Mouse (Mus musculus): ENCODE results near the gene Srl.

The Srl gene

DNA sequence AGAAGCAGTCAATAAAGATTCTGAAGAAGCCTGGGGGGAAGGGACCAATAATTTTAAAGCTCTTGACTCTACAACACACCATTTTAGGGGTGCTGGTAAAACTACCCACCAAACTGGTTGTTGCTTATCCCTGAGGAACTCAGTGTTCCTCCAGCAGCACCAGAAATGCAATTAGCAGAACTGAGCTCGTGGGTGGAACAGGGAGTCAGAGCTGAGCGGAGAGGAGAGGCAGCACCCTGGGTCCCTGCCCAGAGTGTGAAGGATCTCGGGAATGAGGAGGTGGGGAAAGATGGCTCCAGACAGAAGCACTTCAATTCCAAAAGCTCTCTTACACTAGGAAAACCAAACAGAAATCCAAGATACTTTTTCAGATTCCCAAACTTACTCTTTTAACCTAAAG is 68.9 kb downstream of the Srl start:
- DNase-seq, result no peak

DNA sequence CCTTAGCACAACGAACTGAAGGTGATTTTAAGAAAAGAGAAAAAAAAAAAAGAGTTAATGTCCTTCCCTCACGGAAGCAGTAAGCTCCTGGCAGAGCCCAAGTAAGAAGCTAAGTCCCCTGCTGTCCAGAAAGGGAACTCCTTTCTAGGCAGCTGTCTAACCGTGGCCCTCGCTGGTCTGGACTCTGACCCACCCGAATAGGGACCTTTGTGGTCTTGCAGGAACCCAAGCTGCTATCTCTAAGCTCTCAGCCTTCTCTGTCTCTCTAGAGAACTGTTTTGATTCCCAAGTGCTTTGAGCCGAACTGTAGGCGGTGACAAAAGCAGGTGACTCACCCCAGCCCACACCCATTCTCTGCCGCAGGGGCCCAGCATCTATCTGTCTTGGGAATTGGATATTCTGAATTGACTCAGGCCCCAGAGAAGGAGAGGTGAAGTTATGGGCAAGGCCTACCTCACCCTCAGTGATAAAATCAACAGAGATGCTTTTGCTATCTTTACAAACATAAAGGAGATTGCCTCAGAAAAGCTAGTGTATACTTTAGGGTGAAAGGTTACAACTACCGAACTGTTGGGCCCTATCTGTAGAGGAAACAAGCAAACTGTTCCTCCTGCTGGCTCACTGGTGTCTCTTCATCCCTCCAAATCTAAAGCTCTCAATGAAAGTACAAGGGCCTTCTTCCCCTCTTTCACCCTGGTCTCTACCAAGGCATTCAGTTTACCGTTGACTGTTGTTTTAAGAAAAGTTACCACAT is 71.8 kb downstream of the Srl start:
- DNase-seq, result no peak

DNA sequence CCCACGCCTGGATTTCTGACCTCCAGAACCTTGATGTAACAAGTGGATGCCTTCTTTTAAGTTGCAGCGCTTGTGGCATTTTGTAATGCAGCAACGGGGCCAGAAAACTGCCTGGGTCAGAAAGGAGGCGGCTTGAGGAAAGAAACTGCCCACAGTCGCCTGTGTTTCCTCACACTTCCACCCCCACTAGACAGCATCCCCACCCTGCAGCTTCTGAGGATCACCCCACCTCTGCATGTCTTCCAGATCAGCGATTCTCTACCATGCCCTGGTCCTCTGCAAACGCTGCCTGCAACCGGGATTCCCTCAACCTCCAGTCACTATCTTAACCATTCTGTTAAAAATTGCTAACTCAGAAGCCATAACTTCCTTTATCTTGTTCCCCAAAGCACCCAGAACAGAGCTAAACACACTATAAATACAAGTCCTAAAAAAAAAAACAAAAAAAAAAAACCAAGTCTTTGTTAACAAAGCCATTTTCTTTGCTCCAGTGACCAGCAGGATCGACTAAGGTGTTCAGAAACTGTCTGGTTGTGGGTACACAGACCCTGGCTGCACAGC is 77.0 kb downstream of the Srl start:
- no peak for DNase-seq

DNA sequence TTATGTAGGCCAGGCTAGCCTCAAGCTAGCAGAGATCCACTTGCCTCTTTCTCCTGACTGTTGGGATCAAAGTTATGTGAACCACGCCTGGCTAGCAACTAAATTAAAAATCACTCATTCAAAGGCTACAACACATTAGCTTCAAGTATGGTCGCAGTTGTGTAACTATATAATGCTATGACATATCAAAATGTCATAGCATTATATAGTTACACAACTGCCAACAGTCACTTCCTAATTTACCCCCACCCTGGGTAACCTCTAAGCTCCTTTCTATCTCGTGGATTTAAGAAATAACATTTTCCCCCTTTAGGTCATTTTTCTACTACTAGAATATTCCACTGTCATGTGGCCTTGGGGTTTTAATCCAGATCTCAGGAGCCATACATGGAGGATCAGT is 83.7 kb downstream of the Srl start:
- no peak for DNase-seq

DNA sequence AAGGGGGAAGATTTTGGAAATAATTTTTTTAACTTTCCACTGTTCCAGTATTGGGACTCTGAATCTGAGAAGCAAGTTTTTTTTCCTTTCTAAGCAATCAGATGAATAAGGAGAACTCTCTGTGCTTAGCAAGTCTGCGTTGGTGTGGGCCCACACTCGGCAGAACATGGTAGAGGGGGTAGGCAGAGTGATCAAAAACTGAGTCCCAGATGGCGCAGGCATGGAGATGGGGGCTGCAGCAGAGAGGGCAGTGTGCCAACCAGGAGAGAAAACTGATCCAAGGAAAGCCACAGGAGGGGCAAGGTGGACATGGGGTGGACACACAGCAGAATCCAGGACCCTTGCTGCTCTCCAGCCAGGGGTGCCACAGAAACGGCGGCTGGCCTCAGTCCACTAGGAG is 85.2 kb downstream of the Srl start:
- no peak for DNase-seq

DNA sequence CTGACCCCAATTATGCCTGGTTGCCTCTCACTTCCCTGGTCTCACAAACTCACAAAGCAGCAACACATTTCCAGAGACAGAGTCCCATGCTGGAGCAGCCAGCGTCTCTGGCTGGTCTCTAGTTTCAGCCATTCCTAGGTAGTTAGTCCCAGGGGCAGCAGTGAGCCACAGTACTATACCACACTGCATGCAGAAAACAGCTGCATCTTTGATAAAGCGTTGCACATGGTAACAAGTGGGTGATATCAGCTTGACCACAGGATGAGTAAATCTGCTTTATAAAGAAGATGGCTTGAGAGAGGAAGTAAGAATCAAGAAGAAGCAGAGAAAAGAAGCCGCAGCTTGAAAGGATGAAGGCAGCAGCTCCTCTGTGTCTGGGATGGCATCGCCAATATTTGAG is 85.9 kb downstream of the Srl start:
- no peak for DNase-seq

DNA sequence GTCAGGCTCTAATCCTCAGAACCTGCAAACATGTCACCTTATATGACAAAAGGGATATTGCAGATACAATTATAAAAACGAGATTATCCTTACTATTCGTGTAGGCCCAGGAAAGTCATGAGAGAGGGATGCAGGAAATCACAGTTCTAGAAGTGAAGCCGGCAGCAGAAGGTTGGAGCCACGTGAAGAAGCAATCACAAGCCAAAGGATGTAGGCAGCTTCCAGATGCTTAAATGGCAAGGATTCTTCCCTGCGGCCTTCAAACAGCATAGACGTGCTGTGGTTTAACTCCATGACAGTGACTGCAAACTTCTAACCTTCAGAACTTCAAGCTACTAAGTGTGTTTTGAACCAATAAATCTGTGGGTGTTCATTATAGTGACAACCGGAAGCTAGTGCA is 87.1 kb downstream of the Srl start:
- DNase-seq, result no peak

DNA sequence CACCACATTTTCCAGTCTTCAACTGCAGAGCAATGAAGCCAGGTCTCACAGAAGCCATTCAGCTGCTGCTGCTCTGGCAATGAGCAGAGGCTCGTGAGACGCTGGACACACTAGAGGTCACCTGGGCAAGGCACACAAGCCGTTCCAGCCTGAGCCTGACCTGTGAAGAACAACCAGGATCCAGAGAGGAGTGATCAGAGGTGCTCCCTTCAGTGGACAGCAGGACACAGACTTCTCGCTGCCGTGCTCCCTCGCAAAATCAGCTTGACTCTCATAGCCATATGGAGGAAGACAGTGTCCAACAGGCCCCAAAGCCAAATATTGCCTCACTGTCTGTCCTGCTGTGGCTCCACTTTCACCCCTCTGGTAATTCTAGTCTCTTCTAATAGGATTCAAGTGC is 92.2 kb downstream of the Srl start:
- DNase-seq, result no peak

DNA sequence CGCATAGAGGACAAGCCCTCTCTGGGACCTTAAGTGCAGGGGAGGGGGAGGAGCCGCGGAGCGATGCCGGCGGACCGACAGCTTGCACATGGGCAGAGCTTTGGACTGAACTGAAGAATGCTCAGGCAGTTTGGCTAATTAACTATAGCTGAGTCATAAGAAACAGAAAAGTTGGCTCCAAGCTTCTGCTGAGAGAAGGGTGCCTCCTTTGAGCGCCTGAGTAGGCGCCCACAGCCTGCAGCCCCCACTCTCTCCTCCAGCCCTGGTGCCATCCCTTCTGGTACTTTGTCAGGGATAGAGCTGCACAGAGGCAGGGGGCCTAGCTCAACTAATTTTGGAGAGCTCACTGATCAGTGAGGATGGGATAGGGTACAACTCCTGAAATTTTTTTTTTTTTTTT is 93.4 kb downstream of the Srl start:
- DNase-seq, result no peak

DNA sequence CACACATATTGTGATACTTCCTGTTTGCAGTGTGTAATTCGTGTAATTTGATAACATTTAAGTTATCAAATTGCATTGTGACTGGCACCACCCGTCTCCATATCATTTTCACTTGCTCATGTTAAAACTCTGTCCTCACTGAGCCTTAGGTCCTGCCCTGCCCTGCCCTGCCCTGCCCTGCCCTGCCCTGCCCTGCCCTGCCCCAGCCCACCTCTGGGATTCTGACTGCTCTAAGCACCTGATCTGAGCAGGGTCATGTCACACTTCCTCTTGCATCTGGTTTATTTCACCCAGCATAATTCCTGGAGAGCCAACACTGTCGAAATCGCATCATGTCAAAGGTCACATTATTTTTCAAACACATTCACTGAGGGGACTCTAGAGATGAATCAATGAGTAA is 95.2 kb downstream of the Srl start:
- no peak for DNase-seq

DNA sequence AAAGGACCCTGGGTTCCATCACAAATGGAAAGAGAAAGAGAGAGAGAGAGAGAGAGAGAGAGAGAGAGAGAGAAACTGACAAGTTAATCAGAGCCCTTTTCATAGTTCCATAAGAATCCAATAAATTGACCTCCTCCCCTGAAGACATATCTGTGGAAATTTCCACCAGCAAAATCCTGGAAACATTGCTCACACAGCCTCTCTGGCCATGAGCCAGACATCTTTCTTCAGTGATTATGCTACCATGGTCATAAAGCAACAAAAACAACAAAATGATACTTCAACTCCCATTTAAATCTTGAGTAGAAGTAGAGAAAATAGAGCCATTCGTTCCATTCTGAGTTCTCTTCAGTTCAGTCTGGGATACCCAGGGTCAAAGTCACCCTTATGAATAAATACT is 97.2 kb downstream of the Srl start:
- DNase-seq, result no peak

DNA sequence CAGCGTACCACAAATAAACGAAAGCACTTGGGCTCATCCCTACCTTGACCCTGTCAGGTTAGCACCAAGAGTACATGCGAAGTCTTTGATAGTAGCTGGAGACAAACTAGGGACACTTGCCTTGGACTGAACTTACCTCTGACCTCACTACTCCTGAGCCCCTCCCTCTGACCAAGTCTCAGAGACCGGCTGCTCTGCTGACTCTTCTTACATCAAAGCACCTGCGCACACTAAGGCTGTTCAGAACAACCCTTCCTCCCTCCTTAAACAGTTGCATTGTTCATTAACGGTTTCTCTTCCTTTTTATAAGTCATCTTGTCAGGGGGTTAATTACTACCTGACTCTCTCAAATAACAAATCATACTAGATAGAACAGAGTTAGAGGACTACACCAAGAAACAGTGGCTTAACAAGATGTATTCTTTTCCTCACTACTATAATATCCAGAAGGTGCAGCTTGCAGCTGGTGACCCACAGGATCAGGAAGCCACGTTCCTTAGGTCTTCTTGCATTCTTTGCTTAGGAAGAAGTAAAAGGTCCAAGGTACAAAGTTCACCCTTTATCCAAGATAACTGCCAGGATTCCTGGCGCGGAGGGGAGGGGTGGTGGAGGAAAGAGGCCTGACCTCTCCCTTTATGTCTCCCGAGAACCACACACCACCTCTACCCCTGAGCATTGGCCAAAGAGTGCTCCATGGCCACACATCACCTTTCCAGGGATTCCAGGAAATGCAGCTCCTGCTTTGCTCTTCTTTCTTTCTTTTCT is 102.1 kb downstream of the Srl start:
- no peak for DNase-seq

DNA sequence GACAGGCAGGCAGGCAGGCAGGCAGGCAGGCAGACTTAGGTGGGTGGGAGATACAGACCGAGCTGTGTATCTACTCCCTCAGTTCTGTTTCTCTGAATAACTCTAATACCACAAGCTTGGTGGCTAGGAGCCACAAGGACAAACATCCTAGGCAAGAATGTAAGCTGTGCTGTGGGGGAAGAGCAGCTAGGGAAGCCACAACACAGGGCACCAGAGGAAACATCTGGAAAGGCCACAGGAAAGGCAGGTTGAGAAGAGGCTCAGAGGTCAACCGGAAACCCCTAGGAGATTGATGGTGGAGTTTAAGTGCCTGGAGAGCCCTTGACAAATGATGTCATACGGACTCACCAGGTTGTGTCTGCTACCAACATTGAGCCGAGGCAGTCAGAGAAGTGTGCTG is 104.9 kb downstream of the Srl start:
- no peak for DNase-seq

DNA sequence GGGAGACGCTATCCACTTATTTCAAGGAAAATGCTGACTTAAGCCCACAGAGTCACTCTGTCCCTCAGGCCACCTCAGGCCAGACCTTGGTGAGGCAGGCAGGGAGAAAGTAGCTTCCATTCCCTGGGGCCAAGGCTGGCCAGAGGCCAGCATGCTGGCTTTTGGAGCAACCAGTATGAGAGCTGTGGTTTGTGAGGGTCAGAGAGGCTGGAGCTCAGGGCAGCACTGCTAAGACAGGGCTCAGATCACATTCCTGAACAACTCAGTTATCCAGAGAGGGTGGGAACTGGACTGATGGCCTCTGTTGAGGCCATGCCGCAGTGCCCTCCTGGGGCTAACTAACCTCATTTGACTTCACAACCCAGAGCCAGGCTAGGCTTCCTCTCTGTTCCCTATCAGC is 106.2 kb downstream of the Srl start:
- DNase-seq, result no peak

DNA sequence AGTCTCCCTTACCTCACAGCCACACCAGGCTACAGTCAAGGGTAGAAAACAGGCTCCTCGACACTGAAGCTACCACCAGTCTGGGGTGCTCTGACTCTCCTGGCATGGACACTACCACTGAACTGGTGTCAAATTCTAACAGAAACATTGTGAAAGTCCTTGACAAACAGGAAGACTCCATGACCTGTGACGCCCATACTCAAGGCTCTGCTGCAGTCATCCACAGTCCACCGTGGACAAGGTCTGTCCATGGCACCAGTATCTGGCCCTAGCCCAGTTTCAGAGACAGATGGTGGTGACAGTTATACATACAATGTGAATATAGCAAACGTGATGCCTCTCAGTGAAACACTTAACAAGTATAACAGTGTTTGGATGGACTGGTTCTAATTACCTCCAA is 109.8 kb downstream of the Srl start:
- no peak for DNase-seq

DNA sequence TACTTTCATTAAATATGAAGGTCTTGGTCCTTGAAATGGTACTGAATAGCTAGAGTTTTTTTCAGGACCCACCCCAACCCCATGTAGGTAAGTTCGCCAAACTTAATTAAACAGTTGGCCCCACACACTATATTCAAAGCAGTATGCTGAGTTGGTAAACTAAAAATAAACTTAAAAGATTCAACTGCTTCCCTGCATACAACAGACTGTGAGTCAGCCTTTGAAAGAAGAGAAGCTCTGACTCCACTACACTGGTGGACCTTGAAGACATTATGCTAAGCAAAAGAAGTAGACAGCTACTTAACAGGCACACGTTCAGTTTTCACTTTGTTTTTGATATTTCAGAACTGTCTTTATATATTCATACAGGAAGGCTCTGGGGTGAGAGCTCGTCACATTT is 110.6 kb downstream of the Srl start:
- no peak for DNase-seq

DNA sequence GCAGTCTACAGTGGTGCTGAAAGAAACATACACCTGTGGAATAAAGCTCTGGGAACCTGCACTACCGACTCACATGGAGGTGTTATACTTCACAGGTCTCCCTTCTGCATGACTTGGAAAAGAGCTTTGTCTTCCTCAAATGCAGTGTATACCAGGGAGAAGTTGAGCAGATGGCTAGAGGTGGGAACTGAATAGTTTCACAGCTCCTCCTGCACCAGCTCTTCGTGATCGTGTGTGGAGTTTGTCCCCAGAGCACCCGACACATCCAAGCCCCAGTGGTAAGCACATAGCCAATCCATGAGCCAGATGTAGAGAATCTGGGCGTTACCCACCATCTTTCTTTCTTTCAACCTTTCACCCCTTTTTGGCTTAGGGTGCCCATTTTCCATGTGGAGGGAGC is 111.4 kb downstream of the Srl start:
- no peak for DNase-seq
